Mouse (Mus musculus) brain, embryonic 18.5 days (tissue): ENCODE measurements at regions not wholly inside any gene's neighbourhood (a gene's known extent, or its start where the extent isn't known, plus 50 kb on each side); places are given as distances from the start of the nearest gene placed in this dataset.

Source experiments
- DNase-seq: peaks from one replicate; pipeline ENCODE4 v3.0.0-alpha.2; 2012; ENCODE audit warnings: low read depth, low spot score

DNA sequence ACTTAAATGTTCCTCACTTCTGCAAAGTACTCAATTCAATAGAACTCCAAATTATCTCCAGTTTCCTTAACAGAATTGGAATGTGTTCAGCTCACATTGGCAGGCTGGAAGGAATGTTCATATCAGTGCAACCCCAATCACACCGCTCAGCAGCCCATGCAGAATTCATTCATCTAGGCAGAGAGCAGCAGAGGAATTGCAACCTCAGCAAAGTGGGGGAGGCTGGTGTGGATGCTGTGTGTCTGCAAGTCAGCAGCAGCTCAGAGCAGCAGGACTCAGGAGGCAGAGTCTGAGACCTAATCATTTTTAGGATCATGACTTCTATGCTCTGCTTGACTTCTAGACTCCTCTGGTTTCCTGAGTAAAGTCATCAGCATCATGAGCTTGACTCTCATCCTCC lies 100.7 kb upstream of the Chrna7 start:
- DNase-seq, result no peak

DNA sequence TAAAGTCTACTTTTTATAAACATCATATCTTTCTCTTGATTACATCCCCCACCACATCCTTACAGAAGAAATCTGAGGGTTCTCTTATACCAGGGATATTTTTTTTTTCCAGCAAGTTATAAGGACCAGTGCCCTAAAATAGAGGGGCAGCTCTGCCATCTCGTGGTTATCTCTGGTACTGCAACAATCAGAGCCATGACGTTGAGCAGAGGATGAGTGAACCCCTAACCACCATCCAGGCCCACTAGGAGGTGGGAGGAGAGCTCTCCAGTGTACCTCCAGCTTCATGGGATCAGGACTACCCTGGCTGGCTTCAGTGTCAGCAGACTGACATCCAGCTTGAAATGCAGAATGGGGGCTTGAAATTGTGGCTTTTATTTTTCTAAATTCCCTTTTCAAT lies 107.2 kb upstream of the Chrna7 start:
- DNase-seq, result no peak

DNA sequence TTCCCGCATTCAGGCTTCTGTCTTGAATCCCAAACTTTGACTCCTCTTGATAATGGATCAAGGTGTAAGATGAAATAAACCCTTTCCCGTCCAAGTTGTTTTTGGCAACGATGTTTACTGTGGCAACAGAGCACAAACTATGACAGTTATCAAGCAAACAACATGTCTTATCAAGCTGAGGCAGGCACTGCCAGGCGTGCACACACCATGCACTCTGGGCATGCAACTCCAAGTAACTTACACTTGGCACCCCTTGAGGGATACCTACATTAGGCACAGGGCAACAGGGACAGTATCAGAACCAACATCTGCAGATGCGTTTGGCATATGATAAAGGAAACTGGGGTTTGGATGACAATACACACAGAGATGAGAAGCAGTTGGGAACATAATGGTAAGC lies 108.8 kb upstream of the Chrna7 start:
- no peak for DNase-seq

DNA sequence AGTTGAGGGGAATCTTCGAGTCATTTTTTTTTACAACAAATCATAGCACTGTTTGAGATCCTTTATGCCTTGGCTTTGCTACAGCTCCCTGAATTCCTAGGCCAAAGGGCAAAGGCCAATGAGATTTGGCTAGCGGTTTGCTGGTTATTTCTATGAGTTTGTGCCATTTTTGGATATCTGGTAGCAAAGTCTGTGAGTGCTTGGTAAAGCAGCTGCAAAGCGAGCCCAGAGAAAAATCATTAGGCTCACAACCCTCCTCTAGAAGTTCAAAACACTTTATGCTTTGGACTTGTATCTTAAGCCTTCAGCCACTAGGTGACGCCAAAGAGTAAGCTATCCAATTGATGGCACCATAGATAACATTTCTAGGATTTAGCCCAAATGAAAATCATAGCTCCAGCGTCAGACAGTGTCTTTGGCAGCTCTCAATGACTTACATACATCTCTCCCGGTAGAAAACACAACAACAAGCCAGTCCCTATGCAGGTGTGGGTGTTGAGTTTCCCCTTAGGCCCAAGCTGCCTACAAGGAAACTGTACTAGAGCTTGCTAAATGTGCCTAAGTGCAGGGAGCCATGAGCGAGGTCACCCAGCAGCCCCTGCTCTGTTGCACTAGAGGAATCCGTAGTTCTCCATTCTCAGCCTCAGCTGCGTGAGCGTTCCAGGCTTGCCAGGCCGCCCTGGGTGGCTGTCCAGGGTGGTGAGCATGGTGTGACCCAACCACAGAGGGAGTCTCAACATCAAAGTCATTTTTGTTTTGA lies 109.8 kb upstream of the Chrna7 start:
- DNase-seq, result peak; percentile 39

DNA sequence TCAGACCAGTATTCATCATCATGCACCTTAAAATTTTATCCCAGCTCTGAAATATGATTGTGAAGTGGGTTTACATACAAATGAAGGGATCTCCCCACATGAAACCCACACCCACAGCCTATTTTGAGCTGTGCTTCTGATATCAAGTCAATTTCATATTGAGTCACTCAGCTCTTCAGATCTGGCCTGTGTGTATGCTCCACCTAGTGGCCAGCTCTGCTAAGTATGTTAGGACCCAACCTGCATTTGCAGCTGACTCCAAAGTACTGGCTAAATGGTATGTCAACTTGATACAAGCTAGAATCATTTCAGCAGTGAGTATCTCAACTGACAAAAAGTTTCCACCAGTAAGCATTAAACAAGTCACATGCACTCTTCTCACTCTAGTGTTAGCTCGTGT lies 109.4 kb upstream of the Otud7a start:
- DNase-seq, result no peak

DNA sequence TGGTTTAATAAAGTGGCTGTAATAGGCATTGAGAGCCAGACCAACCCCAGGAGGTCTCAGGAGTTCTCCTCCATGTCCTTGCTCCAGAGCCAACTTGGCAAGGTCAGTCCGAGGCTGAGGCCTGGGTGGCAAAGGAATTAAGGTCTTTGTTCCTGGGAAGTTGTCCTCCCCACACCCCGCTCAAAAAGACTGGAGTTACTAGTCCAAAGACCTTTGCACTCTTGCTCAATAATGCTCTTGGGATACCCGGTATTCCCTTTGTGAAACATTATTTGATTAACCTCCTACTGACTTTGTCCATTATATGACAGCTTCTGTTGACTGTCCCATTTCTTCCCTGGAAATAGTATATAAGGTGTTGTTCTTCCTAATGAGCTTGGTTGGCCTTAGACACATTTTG lies 108.5 kb upstream of the Otud7a start:
- DNase-seq, result no peak

DNA sequence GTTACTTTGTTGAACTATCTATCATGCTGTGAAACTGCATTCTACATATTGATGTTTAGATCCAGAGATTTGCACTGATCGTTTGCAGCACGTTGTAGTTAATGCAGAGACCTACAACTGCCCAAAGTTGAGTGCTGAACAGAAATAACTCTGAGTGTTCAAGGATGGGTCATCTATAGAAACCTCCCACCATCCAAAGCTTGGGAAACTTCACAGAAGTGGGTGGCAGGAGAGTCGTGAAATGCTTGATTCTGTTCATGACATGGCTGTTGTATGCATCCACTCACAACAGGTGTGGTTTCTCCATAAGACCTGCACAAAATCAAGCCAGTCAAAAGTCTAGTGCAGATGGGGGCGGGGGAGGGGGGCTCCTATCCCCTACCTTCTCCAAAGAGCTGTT lies 102.8 kb upstream of the Otud7a start:
- DNase-seq, result no peak

DNA sequence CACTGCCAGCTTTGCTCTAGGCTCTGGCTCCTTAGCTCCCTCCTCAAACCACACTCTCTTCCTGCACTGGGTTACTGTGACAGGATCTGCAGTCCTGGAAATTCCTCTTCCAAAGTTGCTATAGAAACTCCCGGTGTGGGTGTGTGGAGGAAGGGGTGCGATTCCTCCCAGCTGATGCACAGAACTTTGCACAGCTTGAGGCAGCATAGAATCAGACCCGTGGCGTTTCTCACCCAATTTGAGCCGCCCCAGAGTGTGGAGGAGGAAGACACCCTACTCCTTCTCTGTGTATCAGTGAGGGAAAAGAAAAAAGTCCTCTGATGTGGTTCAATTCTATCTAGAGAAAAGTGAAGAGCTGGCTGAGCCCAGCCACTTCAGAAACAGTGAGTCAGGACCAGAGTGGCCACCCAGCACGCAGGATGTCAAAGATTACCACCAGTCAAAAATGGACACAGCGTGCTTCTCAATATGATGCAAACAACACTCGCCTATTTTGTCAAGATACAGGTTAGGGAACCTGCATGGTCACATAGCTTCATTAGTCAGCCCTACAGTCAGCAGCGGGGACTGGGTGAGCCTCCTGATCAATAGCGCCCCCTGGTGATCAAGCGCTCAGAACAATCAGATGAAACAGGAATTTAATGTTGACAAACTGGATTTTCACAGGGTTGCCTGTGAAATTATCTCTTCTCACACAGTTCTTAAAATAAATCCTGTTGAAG lies 98.7 kb upstream of the Otud7a start:
- no peak for DNase-seq

DNA sequence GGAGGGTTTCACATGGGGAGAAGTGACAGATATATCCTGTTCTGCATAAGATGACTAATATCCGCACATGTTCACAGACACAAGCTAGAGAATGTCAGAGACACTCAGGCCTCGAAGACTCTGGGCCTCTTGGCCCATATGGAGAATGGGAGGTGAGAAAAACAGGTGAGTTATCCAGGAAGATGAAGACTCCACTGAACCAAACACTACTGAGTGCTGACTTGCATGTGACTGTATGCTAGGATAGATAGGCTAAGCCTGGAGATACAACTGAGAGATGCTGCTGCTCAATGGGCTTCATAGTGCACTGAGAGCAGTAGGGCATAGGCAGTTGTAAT lies 98.2 kb upstream of the Otud7a start:
- DNase-seq, result no peak
